Mouse (Mus musculus): Measurements from ENCODE around the gene Gng7.

Gene Gng7

DNA sequence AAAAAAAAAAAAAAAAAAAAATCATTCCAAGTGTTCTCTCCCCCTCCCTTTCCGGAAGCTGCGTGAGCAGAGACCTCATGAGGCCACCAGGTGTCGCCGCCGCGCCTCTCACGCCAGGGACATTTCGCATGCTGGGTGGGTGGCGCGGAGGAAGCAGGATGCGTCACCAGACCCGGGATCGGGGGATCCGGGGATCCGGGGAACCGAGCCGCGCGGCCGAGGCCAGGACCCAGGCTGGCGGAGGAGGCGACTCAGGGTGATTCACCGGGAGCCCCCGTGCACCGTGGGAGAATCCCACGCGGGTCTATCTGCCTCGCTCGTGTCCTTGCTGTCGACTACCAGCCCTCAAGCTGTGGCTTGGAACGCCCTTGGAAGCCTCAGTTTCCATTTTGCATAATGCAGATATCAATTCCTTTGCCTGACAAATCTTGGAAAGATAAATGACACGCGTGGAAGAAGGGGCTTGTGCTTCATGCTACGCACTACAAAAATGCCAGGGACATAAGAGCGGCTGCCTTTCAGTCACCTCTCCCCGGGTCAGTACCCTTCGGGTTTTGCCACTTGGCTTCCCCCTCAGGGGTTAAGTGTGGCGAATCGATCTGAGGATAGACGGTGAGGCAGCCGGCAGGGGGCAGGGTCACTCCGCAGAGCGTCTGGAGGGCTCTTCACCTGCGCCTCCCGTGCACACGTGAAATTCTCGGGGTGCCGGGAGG is 86.0 kb downstream of the Gng7 start:
- whole genome bisulfite sequencing: under 1% methylated on average over 48 of the region's 48 CpGs

DNA sequence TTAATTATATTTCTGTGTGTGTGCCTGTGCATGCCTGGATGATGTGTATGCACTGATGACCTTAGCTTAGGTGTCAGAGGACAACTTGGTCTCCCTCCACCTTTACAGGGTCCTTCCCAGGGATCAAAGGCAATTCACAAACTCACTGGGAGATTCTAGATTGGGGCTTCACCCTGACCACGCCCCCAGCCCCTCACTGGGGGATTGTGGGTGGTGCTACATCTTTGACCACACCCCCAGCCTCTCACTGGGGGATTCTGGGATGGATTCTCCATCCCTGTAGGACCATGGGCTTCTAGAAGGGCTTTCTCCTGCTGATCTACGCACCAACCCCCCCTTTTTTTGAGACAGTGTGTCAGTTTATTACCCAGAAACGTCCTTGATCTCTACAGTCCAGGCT is 89.3 kb downstream of the Gng7 start:
- 57% methylated on average over 3 of the region's 3 CpGs for WGBS

DNA sequence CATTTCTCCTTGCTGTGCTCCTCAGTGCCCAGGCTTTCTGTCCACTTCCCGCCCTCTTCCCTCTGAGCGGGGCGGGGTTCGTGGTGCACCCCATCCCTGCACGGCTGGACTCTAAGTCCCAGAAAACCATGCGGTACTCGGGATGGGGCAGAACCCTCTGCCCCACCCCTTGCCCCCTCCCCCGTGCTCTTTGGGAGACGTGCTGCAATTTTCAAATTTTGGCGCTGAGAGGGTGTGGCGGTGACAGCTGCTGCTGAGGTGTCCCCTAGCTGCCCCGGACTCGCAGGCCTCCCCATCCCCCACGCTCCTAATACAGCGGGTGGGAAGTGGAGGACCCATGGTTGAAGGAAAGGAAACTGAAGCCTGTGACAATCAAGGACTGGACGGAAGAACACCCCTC is 92.8 kb downstream of the Gng7 start:
- 18% methylated on average over 16 of the region's 16 CpGs for WGBS

DNA sequence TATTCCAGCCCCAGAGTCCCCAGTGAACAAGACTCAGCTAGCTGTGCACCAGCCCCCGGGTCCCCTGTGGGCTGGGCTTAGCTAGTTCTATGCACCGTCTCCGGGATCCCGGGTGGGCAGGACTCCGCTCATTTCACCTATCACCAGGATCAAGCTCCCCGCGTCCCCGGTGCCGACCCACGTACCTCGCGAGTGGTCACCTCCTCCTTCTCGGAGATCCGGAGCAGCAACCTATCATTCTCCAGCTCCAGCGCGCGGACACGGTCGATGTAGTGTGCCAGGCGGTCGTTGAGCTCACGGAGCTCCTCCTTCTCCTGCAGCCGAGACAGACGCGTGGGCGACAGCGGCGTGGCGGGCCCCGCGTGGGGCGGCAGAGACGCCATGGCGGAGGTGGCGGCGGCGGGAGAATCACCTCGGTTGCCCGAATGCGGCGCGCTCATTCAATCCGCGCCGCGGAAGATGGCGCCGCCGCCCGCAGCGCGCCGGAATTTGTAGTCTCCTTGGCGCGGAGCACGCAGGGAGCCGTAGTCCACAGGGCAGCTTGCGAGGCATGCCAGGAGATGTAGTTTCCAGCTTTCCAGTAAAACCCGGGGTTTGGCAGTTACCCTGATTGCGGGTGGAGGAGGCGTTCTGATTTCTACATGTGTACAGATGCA is 96.8 kb downstream of the Gng7 start, which contains the start of gene Lmnb2:
TSS of gene Lmnb2 (minus strand) at position 467 of the 656 bp plus-strand sequence.
- WGBS: under 1% methylated on average over 61 of the region's 61 CpGs

DNA sequence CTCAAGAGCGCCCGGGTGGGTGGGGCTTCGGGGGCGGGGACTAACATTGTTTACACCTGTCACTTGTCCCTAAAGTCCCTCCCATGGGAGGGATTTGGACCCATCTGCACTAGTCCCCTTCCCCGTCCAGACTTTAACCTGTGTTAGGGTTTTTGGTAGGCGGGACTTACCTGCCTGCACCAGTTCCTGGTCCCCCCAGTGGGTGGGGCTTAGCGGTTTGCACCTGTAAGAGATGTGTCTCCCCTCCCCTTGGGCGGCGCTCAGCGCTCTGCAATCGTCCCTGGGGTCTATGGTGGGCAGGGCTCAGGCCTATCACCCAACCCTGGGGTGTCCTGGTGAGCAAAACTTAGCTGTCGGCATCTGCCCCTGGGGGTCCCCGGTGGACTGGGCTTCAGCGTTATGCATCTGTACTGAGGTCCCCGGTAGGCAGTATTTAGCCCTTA is 97.4 kb downstream of the Gng7 start:
- 2% methylated on average over 15 of the region's 15 CpGs for WGBS

DNA sequence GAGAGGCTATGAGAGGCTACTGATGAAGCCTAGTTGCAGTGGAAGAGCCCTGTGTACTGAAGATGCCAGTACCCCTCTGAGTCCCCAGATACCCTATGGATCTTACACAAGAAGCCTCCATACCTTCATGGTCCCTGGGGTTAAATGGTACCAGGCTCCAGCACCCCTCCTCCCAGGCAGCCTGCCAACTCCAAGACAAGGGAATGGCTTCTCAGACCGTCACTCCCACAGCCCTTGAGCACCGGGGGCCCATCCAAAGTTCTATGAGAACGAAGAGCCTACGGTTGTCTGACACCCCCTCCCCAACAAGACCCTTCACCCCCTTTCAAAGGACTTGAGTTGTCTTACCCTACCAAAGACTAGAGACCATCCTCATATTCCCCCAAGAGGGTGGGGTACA is 99.0 kb downstream of the Gng7 start:
- 81% methylated on average over 4 of the region's 4 CpGs for WGBS

DNA sequence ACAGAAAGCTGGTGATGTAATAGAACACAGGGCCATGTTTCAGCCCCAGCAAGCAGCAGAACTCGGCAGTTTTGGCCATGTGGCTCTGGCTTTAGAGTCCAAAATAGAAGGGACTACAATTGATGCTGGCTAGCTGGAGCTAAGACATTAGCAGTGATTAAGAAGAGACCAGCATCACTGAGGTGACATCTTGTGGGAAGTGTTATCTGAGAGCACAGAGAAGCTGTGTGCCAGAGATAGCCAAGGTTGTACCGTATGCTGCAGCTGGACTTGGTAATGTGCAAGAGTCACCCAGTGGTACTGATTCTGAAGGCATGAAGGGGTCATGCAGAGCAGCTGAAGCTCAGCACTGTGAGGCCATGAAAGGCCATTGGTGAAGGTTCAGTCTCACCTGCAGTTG is 99.5 kb downstream of the Gng7 start:
- WGBS: 45% methylated on average over 2 of the region's 2 CpGs

DNA sequence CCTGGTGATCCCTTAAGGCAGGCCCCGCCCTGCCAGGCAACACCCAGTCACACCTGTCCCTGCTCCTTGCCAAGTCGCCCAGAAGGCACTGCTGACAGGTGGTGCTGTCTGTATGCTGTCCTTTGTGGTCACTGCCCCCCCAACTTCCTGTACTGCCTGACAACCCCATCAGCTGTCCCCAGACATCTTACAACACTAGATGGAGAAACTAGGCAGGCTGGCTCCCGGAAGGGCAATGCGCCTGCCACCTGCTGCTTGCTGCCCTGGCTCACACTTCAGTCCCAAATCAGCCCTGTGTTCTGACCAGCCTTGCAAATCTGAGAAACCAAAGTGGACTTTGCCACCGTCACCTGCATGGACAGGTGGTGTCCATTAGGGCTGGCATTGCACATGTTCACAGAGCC is 100.5 kb downstream of the Gng7 start:
- 89% methylated on average over 5 of the region's 5 CpGs for WGBS

DNA sequence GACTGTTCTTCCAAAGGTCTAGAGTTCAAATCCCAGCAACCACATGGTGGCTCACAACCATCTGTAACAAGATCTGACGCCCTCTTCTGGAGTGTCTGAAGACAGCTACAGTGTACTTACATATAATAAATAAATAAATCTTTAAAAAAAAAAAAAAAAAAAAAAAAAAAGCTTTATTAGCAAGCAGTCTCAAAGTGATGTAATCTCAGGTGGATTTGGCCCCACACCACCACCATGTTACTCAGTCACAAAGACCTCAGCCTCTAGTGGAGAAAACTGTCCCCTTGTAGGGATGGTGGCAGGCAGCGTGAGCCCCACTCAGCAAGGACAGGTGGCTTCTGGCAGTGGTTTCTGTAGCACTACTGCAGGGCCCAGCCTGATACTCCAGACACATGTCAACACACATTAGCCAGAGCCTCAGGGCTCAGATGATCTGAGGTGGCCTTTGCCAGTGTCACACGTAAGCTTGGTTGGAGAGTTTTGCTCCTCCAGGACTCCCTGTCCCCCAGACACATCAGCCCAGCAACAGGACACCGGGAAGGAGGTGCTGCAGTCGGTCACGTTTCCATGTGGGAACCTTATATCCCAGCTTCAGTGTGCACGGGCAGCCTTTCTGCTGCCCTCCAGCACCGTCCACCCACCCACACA is 101.3 kb downstream of the Gng7 start:
- WGBS: 89% methylated on average over 7 of the region's 8 CpGs

DNA sequence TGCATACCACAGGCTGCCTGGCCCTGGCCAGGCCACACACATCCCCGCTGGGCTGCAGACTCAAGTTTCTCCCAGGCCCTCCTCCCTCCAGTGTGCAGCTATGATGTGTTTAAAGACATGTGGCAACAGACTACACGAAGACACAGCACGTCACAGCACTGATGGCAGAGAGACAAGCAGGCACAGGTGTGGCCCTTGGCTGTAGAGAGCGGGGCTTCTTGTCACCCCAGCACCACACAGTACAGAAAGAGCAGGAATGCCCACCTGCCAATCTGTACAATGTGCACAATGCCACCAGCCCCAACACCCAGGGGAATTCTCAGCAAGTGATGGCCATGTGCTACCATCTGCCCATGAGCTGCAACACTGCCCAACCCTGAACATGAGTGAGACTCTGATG is 103.4 kb downstream of the Gng7 start:
- 95% methylated on average over 4 of the region's 4 CpGs for WGBS

DNA sequence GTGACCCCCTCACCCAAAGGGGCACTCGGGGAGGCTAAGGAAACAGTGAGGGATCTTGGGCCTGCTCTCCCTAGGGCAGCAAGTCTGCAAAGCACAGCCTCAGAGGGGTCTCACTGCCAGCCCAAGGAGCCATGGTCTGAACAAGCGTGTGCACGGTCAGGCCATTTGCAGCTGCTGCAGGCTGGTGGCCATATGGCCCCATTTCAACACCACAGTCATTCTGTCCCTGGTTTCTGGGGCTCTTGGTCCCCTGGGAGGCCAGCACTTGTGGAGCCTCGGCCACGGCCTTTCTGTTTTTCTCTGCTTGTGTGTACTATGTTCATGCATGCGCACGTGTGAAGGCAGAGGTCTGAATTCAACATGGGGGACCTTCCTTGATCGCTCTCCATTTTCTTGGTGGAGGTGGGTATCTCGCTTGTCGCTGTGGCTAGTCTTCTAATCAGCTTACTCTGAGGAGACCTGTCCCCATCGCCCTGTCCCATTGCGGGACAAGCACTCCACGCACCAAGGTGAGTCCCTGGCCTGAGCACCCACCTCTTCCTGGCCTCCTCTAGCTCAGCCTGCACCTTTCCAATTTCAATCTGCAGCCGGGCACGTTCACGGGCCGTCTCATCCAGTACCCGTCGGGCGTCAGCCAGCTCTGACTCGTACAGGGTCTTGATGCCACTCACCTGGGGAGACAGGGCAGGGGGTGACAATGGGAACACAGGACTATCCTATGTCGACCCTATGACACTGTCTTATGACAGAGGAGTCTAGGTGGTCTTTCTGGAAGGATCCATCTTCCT is 105.2 kb downstream of the Gng7 start:
- WGBS: 91% methylated on average over 22 of the region's 22 CpGs

DNA sequence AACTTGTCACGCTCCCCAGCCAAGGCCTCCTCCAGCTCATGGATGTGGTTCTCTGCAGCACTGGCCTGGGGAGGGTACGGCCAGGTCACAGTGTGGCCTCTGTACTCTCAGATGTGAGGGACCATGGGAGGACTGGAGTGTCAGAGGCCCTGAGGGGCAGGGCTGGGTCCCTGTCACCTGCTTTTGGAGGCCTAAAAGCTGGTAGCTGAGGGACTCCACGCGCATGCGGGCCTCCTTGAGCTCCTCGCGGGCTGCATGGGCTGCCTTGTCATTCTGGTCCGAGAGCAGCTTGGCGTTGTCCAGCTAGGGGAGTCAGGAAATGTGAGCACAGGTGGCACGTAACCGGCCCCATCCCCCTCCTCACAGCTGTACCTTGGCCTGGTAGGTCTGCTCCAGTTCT is 110.0 kb downstream of the Gng7 start:
- 96% methylated on average over 11 of the region's 11 CpGs for WGBS

DNA sequence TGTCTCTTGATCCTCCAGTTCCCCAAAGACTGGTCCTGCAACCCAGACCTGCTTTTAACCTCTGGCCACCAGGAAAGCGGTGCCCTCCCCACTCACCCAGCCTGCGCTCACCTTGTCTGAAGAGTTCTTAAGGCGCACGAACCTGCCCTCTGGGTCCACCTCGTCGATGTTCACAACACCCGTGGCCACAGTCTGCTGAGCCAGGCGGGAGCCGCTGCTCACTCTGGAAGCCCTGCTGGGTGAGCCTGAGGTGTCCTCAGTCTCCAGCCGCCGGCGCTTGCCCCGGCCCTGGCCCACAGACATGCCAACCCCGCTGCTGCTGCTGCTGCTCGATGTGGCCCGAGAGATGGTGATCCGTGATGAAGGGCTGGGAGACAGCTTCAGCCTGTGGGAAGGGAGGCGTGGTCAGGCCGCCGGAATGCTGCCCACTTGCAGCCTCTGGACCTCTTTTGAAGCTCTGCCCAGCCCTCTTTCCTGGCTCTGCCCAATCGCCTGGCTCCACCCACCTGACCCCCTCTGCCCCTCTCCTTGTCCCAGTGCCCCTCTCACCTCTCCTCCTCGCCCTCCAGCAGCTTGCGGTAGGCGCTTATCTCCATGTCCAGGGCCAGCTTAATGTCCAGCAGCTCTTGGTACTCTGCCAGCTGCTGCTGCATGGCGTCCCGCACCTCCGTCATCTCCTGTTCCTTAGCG is 110.6 kb downstream of the Gng7 start:
- 85% methylated on average over 28 of the region's 28 CpGs for WGBS

DNA sequence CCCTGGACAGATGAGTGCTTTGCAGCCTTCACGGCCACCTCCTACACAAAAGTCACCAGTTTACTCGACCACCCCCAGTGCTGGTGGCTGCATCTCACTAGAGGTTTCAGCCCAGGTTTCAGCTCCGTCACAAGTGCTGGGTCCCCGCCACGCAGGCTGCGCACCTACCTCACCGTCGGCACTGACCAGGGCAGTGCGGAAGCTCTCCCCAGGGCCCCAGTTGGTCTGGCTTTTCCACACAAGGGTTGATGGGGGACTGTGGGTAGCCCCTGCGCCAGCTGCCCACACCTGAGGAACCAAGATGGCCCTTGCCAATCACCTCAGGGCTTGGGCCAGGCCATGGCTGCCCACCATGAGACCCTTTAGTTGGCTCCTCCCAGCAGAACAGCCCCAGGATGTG is 111.5 kb downstream of the Gng7 start:
- 96% methylated on average over 10 of the region's 10 CpGs for WGBS

DNA sequence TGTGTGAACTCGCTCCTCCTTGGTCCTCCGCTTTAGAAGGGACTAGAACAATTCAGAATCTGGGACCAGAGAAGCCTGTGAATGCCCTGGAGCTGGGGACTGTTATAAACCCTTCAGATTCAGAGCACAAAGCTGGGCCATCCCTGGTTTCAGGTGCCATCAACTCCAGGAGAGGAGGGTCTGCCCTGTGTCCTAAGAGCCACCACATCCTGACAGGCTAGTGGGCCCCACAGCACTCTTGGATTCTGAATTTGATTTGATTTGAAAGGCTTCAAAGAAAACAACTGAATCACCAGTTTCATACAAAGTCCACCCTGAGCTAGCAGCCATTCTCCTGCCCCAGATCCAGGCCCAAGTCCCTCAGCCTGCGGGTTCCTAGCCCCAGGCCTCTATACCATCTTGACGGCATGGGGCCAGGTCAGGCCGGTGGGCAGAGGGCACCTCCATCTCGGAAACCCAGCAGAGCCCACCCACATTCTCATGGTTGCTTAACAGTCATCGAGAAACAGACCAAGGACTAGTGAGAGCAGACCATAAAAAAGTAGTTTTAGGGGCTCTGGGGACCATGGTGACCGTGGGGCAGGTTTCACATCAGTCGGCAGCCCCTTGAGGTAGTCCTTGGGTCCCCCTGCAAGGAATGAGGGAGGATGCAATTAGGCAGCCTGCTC is 112.3 kb downstream of the Gng7 start:
- WGBS: 93% methylated on average over 9 of the region's 9 CpGs

DNA sequence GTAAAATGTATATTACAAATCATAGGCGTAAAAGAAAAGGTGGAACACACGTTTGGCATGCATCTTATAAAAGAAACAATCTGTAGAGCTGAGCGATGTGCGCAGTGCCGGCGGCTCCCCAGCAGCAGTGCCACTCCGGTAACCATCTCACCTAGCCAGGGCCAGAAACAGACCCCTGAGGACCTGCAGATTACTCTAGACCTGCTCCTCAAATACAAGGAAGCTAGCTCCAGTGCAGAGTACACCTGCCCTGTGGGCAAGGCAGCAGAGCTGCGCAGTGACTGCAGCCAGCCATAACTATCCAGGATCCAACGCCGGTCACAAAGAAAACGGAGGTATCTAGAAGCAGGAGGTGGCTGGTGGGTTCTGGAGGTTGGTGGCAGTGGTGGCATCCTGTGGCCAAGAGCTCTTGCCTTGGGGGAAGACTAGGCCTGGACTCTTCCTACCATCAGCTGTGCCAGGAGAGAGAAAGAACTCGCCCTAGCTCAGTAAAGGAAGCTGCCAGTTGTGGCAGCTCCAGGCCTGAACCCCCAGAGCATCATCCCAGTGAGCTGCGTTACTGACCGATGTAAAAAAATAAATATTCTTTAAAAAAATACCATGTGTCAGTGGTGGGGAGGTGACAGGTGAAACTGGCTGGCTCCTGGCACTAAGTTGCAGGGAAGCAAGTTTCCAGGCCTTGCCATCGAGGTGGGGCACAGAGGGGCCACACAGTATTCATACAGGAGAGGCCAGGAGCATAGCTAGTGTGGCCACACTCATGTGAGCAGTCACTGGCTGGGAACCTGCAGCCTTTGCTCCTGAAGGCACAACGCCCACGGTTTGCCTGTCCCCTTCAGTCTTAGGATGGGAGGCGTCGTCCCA is 113.1 kb downstream of the Gng7 start:
- whole genome bisulfite sequencing: 87% methylated on average over 19 of the region's 19 CpGs

DNA sequence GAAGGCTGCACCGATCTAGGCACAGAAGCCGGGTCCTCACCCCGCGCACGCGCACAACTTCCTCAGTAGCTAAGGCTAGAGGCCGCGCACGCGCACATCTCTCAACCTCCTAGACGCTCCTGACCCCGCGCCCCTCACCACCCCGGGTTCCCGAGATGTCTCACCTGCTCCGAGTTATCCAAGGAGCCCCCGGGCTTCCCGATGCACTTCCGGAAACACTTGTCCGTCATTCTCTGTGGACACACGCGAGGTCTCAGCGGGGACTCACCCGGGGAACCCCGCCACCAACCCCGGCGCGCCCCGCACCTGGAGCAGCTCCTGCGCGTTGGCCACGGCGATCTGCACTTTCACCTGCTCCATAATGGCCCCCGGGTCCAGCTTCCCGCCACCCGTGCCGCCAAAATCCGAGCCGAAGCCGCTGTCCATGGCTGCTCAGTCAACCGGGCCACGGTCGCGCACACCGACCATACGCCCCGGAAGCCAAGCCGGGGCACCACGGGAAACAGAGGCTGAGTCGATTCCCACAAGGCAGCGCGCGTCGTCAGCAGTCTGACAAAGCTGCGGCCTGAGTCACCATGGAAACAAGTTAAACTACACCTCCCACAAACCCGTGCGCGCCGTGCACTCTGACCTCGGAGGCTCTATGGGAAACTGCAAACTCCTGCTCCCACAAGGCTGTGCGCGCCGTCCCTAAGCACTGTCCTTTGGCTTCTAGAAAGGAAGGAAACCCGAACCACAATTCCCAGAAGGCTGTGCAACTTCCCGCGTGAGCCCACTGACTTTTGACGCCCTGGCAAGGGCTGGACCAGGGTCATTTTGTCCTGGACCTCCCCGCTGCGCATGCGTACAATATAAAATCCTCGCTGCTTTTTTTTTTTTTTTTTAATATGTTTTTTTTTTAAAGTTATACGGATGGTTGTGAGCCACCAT is 114.2 kb downstream of the Gng7 start, which contains the start of gene Timm13:
TSS of gene Timm13 (minus strand) at position 652 of the 930 bp plus-strand sequence.
- WGBS: under 1% methylated on average over 72 of the region's 72 CpGs

DNA sequence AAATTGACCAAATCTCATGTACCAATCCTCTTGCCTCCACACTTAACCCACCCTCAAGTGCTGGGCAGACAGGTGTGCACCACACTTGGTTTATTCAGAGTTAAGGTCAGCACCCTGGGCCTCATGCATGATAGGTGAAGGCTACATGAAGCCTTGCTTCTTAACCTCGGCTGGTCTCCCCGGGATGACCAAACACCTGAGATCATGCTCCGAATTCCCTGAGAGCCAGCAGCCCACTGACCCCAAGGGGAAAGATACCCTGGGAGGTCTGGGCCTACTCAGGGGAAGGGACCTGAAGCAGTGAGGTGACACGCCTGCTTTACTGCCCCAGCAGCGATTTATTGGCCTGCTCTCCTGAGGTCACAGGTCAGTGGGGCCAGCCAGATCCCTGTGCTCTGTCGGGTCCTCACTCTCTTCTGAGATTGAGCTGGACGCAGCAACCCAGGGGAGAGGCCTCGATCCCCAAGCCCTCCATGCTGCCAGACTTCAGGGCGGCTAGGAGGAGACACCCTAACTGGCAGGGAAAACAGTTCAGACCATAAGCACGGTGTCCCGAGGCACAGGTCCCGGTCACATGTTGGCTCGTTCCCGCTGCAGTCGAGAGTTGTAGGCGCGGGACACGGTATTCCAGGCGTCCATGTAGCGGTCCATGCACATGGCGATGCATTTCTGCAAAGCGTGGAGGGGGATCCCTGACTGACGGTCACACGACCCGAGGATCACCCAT is 115.0 kb downstream of the Gng7 start:
- 16% methylated on average over 25 of the region's 25 CpGs for WGBS

Data from cerebral cortex, adult 2 months (tissue).